Mouse (Mus musculus) spleen, adult 2 months (tissue): ENCODE results near the gene Fcamr.

Experiments
- CTCF ChIP-seq: fragments of 200-500 bp; IDR thresholded peaks from 2 replicates; pipeline ENCODE4 v1.5.1; 2011; ENCODE audit warnings: mild to moderate bottlenecking, inconsistent platforms; ENCODE audit not compliant: insufficient read depth, insufficient read length, insufficient replicate concordance; ENCODE audit errors: extremely low read depth
- POLR2A ChIP-seq: fragments of 200-500 bp; IDR thresholded peaks from 2 replicates; pipeline ENCODE4 v1.6.1; 2011; ENCODE audit warnings: low read depth, low read length, inconsistent platforms

GRCm38 (mm10) chr1:130767066-130767465 is 33.6 kb upstream of the Fcamr start:
- TF ChIP-seq CTCF (no peak), POLR2A (no peak)
